Mouse (Mus musculus) kidney, postnatal 0 days (tissue): ENCODE measurements around the gene Ankfn1. TPM values are rescaled to one million over a fixed set of nuclear protein-coding genes. Genes with fewer than 3 reads are reported as not detected.
A peak's percentile ranks its signal among the peaks of the same experiment; 100 is the strongest.

Source experiments
- ATAC-seq: fragments of 200-750 bp; cut with Nextera tagmentation; replicated peaks from 2 replicates; pipeline ENCODE4 v1.8.0; 2017; ENCODE audit warnings: low read depth, moderate number of reproducible peaks, moderate TSS enrichment, moderate library complexity; ENCODE audit not compliant: low FRiP score
- DNase-seq: peaks from one replicate; pipeline ENCODE4 v3.0.0-alpha.2; 2016; ENCODE audit warnings: low spot score
- H3K27ac ChIP-seq: fragments of 300-500 bp; sonication (generic); 2 replicates; pipeline ENCODE4 v1.5.1; 2014; ENCODE audit warnings: mild to moderate bottlenecking
- H3K27me3 ChIP-seq: fragments of 300-500 bp; sonication (generic); 2 replicates; pipeline ENCODE4 v1.6.1; 2014; ENCODE audit warnings: low read length, mixed read lengths; ENCODE audit not compliant: insufficient read depth
- H3K36me3 ChIP-seq: fragments of 300-500 bp; sonication (generic); 2 replicates; pipeline ENCODE4 v1.6.1; 2014; ENCODE audit warnings: low read length, mixed read lengths; ENCODE audit not compliant: insufficient read depth
- H3K4me1 ChIP-seq: fragments of 300-500 bp; sonication (generic); replicated peaks from 2 replicates; pipeline ENCODE4 v1.6.1; 2014; ENCODE audit warnings: antibody characterized with exemption, low read length, mixed read lengths; ENCODE audit not compliant: insufficient read depth
- H3K4me2 ChIP-seq: fragments of 300-500 bp; sonication (generic); 2 replicates; pipeline ENCODE4 v1.6.1; 2014; ENCODE audit warnings: mild to moderate bottlenecking, low read length, moderate library complexity, mixed read lengths
- H3K4me3 ChIP-seq: fragments of 300-500 bp; sonication (generic); replicated peaks from 2 replicates; pipeline ENCODE4 v1.5.1; 2014; ENCODE audit warnings: low read depth, low read length
- H3K9ac ChIP-seq: fragments of 300-500 bp; sonication (generic); 2 replicates; pipeline ENCODE4 v1.6.1; 2014; ENCODE audit warnings: low read depth, low read length
- H3K9me3 ChIP-seq: fragments of 300-500 bp; sonication (generic); replicated peaks from 2 replicates; pipeline ENCODE4 v1.6.1; 2016; ENCODE audit warnings: low read length, inconsistent platforms, mixed read lengths
- CTCF ChIP-seq: IDR thresholded peaks from 2 replicates; pipeline ENCODE4 v1.5.1; 2016; ENCODE audit warnings: antibody characterized with exemption, low read depth, mild to moderate bottlenecking, moderate library complexity
- WGBS: fragments of 180-500 bp; shearing (Covaris S2); extraction: QIAGEN DNeasy Blood & Tissue Kit; methylation state at CpG from one replicate; pipeline ENCODE4 v1.1.7; 2014; 5-methylcytosine and 5-hydroxymethylcytosine counted together
- polyA plus RNA-seq: library from polyadenylated mRNA; unstranded; fragments of >200 nt; fragmentation: Nextera tagmentation; extraction: Ambion mirVana; gene quantifications from 2 replicates; pipeline ENCODE4 v1.2.1, GENCODE M21; 2015

Ankfn1 gene
- polyA plus RNA-seq, 1 experiment from 2014 or later: 0.25 TPM

DNA sequence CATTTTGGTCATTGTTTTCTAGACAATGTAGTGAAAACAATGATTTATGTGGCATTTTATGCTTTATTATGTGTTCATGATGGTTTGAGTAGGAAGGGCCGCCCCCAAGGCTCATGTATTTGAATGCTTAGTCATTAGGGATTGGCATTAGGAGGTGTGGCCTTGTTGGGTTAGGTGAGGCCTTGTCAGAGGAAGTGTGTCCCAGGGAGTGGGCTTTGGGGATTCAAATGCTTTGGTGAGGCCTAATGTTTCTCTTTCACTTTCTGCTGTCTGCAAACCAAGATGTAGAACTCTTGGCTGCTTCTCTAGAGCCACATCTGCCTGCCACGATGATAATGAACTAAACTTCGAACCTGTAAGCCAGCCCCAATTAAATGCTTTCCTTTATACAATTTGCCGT is 304.6 kb downstream of the Ankfn1 start:
- no peak for TF ChIP-seq CTCF
- no peak overlapping the region for H3K27ac ChIP-seq
- no peaks in the 10 kb centered on the region for H3K36me3 ChIP-seq
- H3K4me2 ChIP-seq: no peak overlapping the region
- no peak overlapping the region for H3K9ac ChIP-seq
- no peak overlapping the region for H3K4me3 ChIP-seq
- DNase-seq (no peak), ATAC-seq (no peak)
- no peaks in the 10 kb centered on the region for H3K4me1 ChIP-seq
- no peaks in the 10 kb centered on the region for H3K9me3 ChIP-seq
- no peaks in the 10 kb centered on the region for H3K27me3 ChIP-seq
- WGBS: 90% methylated on average over 4 of the region's 4 CpGs

DNA sequence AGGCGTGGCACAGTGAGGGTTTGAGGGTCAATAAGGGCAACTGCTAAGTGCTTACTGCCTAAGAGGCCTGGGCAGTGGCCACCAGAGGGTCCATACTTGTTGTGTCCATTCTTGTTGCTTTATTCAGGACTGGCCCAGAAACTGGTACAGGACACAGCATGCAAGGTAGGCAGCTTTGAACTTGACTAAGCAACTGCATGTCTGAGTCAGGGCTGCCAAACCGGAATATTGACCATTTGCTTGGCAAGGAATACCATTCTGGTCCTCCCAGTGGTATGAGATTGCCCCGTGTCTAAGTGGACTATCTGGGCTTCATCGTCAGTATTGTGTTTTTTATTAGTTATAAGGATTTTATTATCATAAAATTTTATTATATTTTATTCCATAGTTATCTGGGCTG is 312.1 kb downstream of the Ankfn1 start:
- Histone ChIP-seq H3K36me3 (no peaks in the 10 kb centered on the region), H3K27me3 (no peaks in the 10 kb centered on the region), H3K4me2 (no peak overlapping the region), H3K4me3 (no peak overlapping the region), H3K9ac (no peak overlapping the region), H3K27ac (no peak overlapping the region), H3K9me3 (no peaks in the 10 kb centered on the region), H3K4me1 (no peaks in the 10 kb centered on the region)
- no peak for ATAC-seq
- TF ChIP-seq CTCF: no peak
- 88% methylated on average over 4 of the region's 4 CpGs for WGBS
- DNase-seq: no peak

- Histone ChIP-seq H3K27ac (no peak overlapping the region), H3K36me3 (no peaks in the 10 kb centered on the region), H3K27me3 (no peaks in the 10 kb centered on the region), H3K4me3 (no peak overlapping the region), H3K9me3 (no peaks in the 10 kb centered on the region), H3K4me1 (no peaks in the 10 kb centered on the region), H3K4me2 (no peak overlapping the region), H3K9ac (no peak overlapping the region)
- DNase-seq: no peak
- no peak for ATAC-seq
- WGBS: 87% methylated on average over 10 of the region's 10 CpGs
- no peak for TF ChIP-seq CTCF
These were observed 315.2 kb downstream of the Ankfn1 start for GRCm38 (mm10) chr11:89462216-89462615.

GRCm38 (mm10) chr11:89459437-89459836 is 318.0 kb downstream of the Ankfn1 start:
- no peak for TF ChIP-seq CTCF
- WGBS: 91% methylated on average over 6 of the region's 6 CpGs
- Histone ChIP-seq H3K4me3 (no peak overlapping the region), H3K9me3 (no peaks in the 10 kb centered on the region), H3K27ac (no peak overlapping the region), H3K4me1 (no peaks in the 10 kb centered on the region), H3K9ac (no peak overlapping the region), H3K4me2 (no peak overlapping the region), H3K27me3 (no peaks in the 10 kb centered on the region), H3K36me3 (no peaks in the 10 kb centered on the region)
- DNase-seq (no peak), ATAC-seq (no peak)

DNA sequence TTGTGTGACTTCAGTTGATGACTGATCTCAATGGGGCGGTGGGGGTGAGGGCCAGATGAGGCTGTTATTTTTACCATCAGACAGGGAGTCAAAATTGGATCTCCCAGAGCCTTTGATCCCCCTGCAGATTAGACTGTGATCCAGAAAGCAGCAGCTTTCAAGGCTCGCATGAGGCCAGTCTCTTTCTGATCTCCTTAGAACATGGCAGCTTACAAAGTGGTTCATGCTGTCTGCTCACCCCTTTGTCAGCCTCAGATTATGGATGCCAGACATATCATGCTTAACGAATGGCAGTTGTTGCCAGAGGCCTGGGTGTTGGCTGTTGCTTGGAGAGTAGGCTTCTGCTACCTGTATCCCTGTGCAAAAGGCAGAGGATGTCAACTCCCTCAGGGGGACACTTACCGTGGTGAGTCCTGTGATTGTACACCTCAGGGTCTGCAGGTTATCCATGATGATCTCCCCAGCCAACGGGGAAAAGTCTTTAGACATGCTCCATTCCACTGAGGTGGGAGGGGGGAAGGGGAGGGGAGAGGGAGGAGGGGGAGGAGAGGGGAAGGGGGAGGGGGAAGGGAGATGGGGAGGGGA is 321.7 kb downstream of the Ankfn1 start:
- DNase-seq (no peak), ATAC-seq (no peak)
- Histone ChIP-seq H3K4me2 (no peak overlapping the region), H3K9ac (no peak overlapping the region), H3K27ac (no peak overlapping the region), H3K36me3 (no peaks in the 10 kb centered on the region), H3K9me3 (no peaks in the 10 kb centered on the region), H3K4me1 (no peaks in the 10 kb centered on the region), H3K4me3 (no peak overlapping the region), H3K27me3 (no peaks in the 10 kb centered on the region)
- WGBS: 32% methylated on average over 5 of the region's 5 CpGs
- TF ChIP-seq CTCF: no peak

GRCm38 (mm10) chr11:89454702-89455101 is 322.8 kb downstream of the Ankfn1 start:
- no peaks in the 10 kb centered on the region for H3K27me3 ChIP-seq
- no peak overlapping the region for H3K9ac ChIP-seq
- no peak overlapping the region for H3K4me2 ChIP-seq
- H3K36me3 ChIP-seq: no peaks in the 10 kb centered on the region
- DNase-seq (no peak), ATAC-seq (no peak)
- H3K27ac ChIP-seq: no peak overlapping the region
- no peak for TF ChIP-seq CTCF
- H3K9me3 ChIP-seq: no peaks in the 10 kb centered on the region
- 64% methylated on average over 4 of the region's 4 CpGs for WGBS
- H3K4me3 ChIP-seq: no peak overlapping the region
- no peaks in the 10 kb centered on the region for H3K4me1 ChIP-seq

GRCm38 (mm10) chr11:89452862-89453261 is 324.6 kb downstream of the Ankfn1 start:
- Histone ChIP-seq H3K27me3 (no peaks in the 10 kb centered on the region), H3K9me3 (no peaks in the 10 kb centered on the region), H3K9ac (no peak overlapping the region), H3K36me3 (no peaks in the 10 kb centered on the region), H3K4me2 (no peak overlapping the region), H3K27ac (no peak overlapping the region), H3K4me1 (no peaks in the 10 kb centered on the region), H3K4me3 (no peak overlapping the region)
- DNase-seq (peak; percentile 77), ATAC-seq (0 out of 2 replicates have a peak, but pooled peaks have one; percentile 33)
- WGBS: 14% methylated on average over 2 of the region's 2 CpGs
- no peak for TF ChIP-seq CTCF
